Mouse (Mus musculus) mature B cell (primary cell): Measurements from ENCODE around the gene Cobl.

Experiments
- in situ Hi-C: fragments of 300-500 bp; cut with MboI; formaldehyde crosslinking; loops from 2 replicates; pipeline ENCODE4 v1.14.3; 2019

Gene Cobl

GRCm38 (mm10) chr11:12444215-12444614 is 20.5 kb downstream of the Cobl start:
- in situ Hi-C loops, result no loop called here

DNA sequence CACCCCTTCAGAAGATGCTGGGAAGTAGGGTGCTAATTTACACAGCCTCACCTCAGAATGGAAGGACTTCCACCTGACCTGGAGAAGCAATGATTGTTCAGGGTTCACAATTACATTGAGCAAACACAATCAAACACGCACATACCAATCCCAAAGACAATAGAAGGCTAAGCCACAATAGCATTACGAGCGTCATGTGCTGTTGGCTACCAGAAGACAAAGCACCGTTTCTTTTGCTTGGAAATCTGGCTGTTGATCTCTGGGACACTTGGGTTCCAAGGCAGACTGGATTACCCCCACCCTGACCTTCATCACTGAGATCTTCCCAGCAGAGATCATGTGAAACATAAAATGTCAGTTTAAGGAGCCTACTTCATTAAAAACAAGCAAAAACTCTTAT is 21.1 kb downstream of the Cobl start:
- in situ Hi-C loops, result no loop called here

DNA sequence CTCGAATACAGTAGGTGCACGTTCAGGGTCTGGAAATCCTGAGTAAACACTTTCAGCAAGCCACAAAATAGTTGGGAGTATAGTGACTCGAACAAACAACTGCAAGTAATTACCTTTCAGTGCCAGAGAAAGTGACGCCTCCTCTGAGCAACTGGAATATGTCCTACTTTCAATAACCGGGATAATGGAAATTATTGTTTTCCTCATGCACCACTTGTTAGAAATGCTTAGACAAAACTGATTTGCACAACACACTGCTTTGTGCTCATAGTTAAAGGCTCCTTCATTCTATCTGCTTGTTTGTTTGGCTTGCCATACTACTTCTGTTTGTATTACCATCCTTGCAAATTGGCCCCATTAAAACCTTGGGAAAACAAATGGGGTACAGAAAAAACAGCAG is 21.6 kb downstream of the Cobl start:
- in situ Hi-C loops, result no loop called here

- in situ Hi-C loops, result no loop called here
Observed at GRCm38 (mm10) chr11:12442283-12442682, 22.5 kb downstream of the Cobl start.

GRCm38 (mm10) chr11:12435905-12436304 is 28.9 kb downstream of the Cobl start:
- in situ Hi-C loops, result no loop called here

DNA sequence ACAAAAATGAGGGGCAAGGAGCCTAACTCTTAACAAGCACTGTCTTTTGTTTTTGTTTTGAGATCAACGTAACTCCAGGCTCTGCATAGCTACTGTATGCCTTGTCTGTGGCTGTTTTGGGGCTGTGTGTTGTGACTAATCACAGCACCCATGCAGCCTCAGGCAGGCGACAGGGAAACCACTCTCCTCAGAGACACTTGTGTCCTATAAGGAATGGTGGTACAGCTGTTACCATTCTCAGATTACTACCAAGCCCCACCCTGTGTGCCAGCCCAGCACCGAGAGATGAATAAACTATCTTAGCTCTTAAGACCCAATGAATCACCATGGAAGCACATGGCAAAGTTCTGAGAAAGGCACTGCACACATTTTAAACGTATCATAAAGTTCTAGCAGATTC is 29.7 kb downstream of the Cobl start:
- in situ Hi-C loops, result no loop called here

DNA sequence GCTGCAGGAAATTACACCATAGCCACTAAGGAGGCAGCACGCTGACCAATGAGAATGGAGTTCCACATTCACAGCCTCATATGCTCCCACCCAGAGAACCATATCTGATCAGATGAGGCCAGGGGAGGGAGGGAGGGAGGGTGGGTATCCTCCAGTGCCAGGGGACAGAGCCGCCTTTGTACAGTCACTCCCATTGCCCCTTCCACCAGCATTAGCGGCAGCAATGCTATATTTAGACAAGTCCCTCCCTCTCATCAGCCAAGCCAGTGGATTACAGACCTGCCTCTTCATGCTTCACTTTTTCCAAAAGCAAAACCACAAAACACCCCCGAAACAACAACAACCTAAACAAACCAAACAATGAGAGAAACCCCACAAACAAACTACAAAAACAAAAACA is 30.2 kb downstream of the Cobl start:
- in situ Hi-C loops, result no loop called here

- in situ Hi-C loops, result no loop called here
Observed at GRCm38 (mm10) chr11:12431911-12432310, 32.8 kb downstream of the Cobl start.

DNA sequence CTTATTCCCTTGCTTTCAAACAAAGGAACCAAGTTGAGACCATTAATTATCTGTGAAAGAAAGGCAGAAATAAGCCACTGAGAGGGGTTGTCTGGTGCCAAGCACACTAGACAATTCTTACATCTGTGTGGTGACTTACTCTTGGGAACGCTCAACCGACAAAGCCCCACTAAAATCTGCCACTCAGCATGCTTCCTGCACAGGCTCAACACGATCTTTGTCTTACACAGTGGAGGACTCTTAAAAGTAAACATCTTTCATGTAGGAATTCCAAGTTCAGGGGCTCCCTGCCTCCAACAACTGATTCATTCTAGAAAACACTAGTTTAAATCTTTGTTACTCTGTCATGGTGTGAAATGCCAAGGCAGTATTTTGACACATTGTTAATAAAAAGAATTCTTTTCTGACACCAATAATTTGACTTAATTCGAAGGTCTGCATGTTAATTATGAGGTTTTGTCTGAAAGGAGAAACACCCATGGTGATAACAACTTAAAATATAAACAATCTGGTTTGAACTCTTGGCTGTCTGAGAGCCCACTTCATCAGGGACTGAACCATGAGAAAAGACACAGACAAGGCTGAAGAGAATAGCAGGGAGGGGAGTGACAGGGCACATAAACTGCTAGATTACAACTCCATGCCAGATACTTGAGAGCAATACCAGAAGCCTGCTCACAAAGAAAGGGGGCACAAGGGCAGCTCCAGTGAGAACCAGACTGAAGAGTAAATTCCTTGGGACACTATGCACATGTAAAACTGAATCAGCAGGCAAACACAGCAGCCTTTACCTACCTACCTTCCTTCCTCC is 34.3 kb downstream of the Cobl start:
- in situ Hi-C loops, result no loop called here

DNA sequence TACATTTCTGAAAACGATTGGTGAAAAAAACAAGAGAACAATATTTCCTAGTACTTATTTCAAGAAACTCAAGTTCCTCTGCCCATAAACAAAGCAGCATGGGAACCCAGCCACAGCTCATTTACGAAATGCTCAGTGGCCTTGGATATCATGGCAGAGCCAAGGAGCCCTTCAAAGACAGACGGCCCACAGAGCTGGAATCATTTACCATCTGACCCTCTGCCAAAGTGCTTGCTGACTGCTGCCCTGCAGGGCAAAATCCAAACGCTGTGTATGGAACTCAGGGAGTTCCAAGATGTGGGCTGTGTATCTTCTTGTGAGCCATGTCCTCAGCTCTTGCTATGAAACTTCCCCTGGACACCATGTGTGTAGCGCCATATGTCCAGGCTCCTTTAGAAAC is 38.0 kb downstream of the Cobl start:
- in situ Hi-C loops, result no loop called here

GRCm38 (mm10) chr11:12424205-12424604 is 40.6 kb downstream of the Cobl start:
- in situ Hi-C loops, result no loop called here

DNA sequence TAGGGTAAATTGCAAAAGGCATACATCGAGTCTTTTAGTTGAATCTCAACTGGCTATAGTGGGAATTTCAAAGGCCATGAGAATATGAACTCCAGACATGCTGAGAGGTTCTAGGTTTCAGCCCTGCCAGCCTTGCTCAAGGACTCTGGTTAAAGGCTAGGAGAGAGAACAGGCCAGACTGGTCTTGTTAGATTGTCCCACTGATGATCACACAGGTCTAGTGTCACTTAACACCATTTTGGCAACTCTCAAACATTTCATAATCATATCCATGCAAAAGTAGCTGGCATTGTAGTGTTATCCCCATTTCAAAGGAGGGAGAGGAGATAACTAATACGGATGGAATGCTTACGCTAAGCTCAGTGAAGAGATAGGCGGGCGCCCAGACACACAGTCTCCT is 43.6 kb downstream of the Cobl start:
- in situ Hi-C loops, result no loop called here

DNA sequence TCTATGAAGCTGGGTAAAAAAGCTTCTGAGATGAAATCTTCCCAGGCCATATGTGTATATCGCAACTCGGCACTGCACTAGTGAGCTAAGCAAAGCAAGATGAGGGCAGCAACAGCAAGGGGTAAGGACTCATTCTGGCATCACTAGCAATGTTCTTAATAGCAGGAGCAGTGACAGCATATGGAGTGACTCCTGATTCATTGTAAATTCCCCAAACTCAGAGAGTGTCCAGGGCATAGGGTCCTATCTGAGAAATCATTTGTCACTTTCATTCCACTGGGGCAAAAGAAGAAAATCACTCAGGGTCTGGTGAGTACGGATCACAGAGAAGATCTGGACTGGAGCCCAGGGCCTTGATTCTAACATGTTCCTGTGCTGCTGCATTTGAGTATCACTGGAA is 44.6 kb downstream of the Cobl start:
- in situ Hi-C loops, result no loop called here

GRCm38 (mm10) chr11:12416899-12417298 is 47.9 kb downstream of the Cobl start:
- in situ Hi-C loops, result no loop called here

- in situ Hi-C loops, result no loop called here
Observed at GRCm38 (mm10) chr11:12415329-12415728, 49.4 kb downstream of the Cobl start.

DNA sequence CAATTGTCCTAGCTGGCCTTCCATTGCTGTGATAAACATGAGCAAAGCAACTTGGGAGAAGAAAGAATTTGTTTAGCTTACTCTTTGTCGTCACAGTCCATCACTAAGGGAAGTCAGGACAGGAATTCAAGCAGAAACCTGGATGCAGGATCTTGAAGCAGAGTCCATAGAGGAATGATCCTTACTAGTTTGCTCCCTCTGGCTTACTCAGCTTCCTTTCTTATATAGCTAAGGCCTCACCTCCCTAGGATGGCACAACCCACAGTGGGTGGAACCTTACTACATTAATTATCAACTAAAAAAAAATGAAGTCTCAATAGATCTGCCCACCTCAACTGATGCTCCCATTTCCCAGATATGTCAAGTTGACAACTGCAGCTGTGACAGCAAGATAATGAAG is 52.8 kb downstream of the Cobl start:
- in situ Hi-C loops, result no loop called here

GRCm38 (mm10) chr11:12411075-12411807 is 53.5 kb downstream of the Cobl start:
- in situ Hi-C loops, result no loop called here

DNA sequence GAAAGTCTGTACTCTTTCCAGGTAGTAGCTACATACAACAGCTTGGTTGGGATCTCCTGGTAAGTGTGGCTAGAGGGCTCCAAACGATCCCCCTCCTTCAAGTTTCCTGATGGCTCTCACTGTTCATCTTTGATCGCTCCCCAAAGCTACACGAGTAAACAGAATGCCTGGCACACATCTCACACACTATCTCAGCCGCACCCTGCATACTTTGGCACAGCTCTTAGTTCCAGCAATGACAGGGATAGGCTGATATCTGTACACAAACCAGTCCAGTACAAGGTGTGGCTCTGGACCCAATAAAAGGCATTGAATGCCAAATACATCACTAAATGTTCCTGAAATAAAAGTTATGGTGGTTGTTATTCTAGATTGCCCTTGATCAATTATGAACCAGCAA is 55.3 kb downstream of the Cobl start:
- in situ Hi-C loops, result no loop called here

DNA sequence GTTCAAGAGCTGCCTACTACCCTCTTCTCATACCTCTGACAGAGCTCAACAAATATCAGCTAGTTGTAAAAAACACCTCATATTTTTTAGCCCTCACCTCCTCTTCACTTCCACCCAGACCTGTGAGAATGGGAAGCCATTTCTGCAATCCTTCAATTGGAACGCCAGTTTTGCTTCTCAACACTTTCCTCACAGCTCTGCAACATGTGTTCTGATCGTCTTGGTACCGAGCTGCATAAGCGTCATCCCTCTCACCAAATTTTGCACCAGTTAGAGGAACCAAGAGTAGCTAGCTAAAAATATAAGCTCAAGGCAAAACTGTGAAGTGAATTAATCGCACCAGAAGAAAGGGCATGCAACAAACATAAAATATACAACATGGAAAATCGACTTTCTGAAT is 56.9 kb downstream of the Cobl start:
- in situ Hi-C loops, result no loop called here

DNA sequence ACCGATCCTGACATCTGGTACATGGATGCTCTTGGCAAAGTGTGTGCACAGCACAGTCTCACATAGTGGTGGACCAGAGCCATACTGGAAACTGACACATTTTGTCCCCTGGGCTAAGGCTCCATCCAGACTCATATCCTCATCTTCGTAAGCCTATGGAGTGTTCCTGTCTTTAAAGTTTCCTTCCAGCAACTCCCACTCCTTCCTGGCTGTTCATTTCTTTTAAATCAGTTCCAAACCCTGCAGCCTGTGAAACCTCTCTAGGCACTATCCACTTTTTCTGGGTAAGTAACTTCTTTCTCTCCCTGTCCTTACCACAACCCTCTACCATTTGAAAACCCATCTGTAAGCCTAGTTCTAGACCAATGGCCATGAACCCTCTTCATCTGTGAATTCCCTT is 64.9 kb downstream of the Cobl start:
- in situ Hi-C loops, result no loop called here

- in situ Hi-C loops, result no loop called here
Observed at GRCm38 (mm10) chr11:12396196-12396595, 68.6 kb downstream of the Cobl start.

DNA sequence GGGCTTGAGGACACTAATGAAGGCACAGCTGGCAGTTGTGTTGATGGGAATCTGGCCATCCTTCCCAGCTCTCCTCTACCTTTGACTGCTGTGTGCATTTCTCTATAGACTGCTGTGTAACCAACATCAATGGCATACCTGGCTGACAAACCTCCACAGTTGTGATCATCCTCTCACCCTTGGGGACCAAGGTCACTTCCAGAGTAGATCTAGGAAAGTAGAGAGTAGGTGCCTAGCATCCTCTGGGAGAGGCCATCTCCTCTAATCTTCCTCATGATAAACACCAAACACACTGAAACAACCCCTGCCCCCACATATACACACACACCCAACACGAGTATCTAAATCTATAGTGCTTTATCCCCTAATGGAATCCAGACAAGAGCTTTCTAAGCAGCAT is 70.1 kb downstream of the Cobl start:
- in situ Hi-C loops, result no loop called here

GRCm38 (mm10) chr11:12394151-12394550 is 70.6 kb downstream of the Cobl start:
- in situ Hi-C loops, result no loop called here

GRCm38 (mm10) chr11:12384826-12385225 is 79.9 kb downstream of the Cobl start:
- in situ Hi-C loops, result no loop called here
